Comparison of ENCODE assay signal across 9 mouse cellular contexts in the genomic region with DNA sequence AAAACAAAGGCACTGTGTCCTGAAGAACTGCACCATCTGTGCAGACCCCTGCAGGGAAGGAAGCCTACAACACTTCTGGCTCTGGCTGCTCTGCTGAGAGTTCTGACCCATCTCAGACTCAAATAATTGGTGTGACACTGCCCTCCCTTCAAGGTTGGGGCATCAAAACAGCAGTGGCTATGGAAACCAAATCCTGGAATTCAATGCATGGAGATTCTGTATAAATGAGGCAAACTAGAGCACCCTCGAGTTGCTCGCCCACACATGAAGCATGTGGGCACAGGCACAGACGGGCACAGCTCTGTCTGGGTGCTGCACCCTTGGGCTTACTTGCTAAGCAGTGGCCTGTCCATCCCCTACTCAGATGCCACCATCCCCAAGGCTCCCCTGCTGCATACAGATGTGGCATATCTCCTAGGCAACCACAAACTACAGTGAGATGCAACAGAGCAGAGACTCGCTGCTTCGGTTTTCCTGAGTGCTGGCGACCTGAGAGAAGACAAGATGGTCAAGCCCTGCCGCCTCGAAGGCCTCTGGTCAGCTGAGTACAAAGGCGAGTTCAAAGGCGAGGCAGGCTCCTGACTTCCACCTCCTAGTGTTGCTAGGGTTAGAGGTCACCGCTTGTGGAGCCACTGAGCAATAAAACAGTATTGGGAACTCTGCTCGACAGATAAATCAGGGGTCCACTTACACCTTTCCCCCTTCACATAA. TPM values are rescaled to one million over a fixed set of nuclear protein-coding genes. Genes with fewer than 3 reads are reported as not detected.
DNase-seq lines count a peak whose midpoint lies in the region; TF ChIP-seq lines count a peak whose summit lies in the region.
"Had no signal": no experiment of that assay in that cellular context is flagged by ENCODE, and none has a peak within 500 bp of the region (broad histone marks: within the 10 kb centered on the region; RNA-seq: fewer than 3 reads in every experiment).

No protein-coding gene starts in this region.

- intact Hi-C loops in left cerebral cortex, adult 2 months (cut with DNase I), result loop anchor here (5.0 to 10.0 kb wide), 2 partner anchors 128 to 370 kb away; no protein-coding TSS in a partner anchor

- peak in 1 of 2 experiments; percentile 36 for DNase-seq in left cerebral cortex, adult 2 months (ENCODE audit: extremely low spot score in 1 of 2, low spot score in 2 of 2)
- DNase-seq in left cerebral cortex, adult 11 months (ENCODE audit: low spot score), result no peak
- peak; percentile 63 for DNase-seq in embryo, embryonic 11 days
- DNase-seq in mesoderm, embryonic 11.5 days (ENCODE audit: low read depth, low spot score), result peak; percentile 61
- DNase-seq in urinary bladder, postnatal 36 days (ENCODE audit: low spot score in 2 of 2), result no peak
- no peak for DNase-seq in adrenal gland, postnatal 14 days
- no peak for DNase-seq in heart, adult 18-20 months
- DNase-seq: lung, embryonic 14.5 days had no signal

- no peak overlapping the region for H3K4me3 ChIP-seq in left cerebral cortex, adult 2 months
- H3K4me3 ChIP-seq: hindbrain, embryonic 15.5 days had no signal

- peak overlapping the region; percentile 25; the same call in 1 of the 2 replicates for H3K27ac ChIP-seq in left cerebral cortex, adult 2 months
- H3K27ac ChIP-seq: hindbrain, embryonic 15.5 days had no signal

- TF ChIP-seq CTCF in left cerebral cortex, adult 2 months (IDR thresholded peaks at IDR 0.05), result no peak; the same call in 1 of the 2 replicates

RNA-seq across cellular contexts. Expression of gene Ext2, which starts 37.5 kb away (rescaled TPM):
- 10 to 100 TPM; 50.6 to 57.4 TPM for total RNA-seq in left cerebral cortex, adult 2 months (2021)
- 78.2 and 90.1 TPM in 2 replicates for total RNA-seq in adrenal gland, postnatal 14 days (2021)
- total RNA-seq in heart, adult 18-20 months (2021), result 10 to 100 TPM; 37.9 to 39.9 TPM

Comparison
In these comparisons a context has a peak if more than half of its experiments do, and no peak if none do; other contexts are left out.
1. DNase-seq: peak in embryo, embryonic 11 days (single experiment) and mesoderm, embryonic 11.5 days (single experiment); none in left cerebral cortex, adult 11 months (single experiment), urinary bladder, postnatal 36 days (0 of 2), adrenal gland, postnatal 14 days (single experiment) and heart, adult 18-20 months (0 of 2).